18 mouse cellular contexts compared by ENCODE assay signal in genomic region chr9:20552698-20553097, GRCm38 (mm10). TPM values are rescaled to one million over a fixed set of nuclear protein-coding genes. Genes with fewer than 3 reads are reported as not detected.
DNase-seq lines count a peak whose midpoint lies in the region; ATAC-seq and TF ChIP-seq lines count a peak whose summit lies in the region.
"Had no signal": no experiment of that assay in that cellular context is flagged by ENCODE, and none has a peak within 500 bp of the region (broad histone marks: within the 10 kb centered on the region; RNA-seq: fewer than 3 reads in every experiment).

No protein-coding gene starts in this region.

- intact Hi-C loops in heart, adult 2 months (cut with DNase I) = loop anchor here (2.0 kb wide), 1 partner anchor 28 kb away; the partner anchor contains the start of gene Zfp846

- H3K4me2 ChIP-seq in intestine, embryonic 15.5 days (replicated peaks) = no peak overlapping the region
- no peak overlapping the region for H3K4me2 ChIP-seq in intestine, postnatal 0 days (replicated peaks; ENCODE audit: low read depth)
- H3K4me2 ChIP-seq in forebrain, embryonic 14.5 days (ENCODE audit: low read length) = no peak overlapping the region
- H3K4me2 ChIP-seq: embryonic facial prominence, embryonic 12.5 days; forebrain, embryonic 13.5 days had no signal

- 60% methylated on average over 1 of the region's 1 CpGs for WGBS in heart, adult 2 months
- WGBS in intestine, embryonic 15.5 days = 50% methylated on average over 1 of the region's 1 CpGs
- WGBS in intestine, postnatal 0 days = 29% methylated on average over 1 of the region's 1 CpGs
- WGBS in forebrain, embryonic 14.5 days = 79% methylated on average over 1 of the region's 1 CpGs

- H3K79me2 ChIP-seq in heart, adult 2 months (replicated peaks; ENCODE audit: control insufficient read depth, insufficient read depth, low read length) = no peaks in the 10 kb centered on the region

- no peak for TF ChIP-seq EP300 in heart, adult 2 months (IDR thresholded peaks at IDR 0.05; ENCODE audit: insufficient read depth, low read depth, low read length)

- no peak for DNase-seq in heart, adult 2 months
- DNase-seq in heart, adult 18-20 months = no peak
- no peak for DNase-seq in layer of hippocampus, postnatal 25 days (ENCODE audit: extremely low spot score in 1 of 2, low spot score in 1 of 2)
- no peak for DNase-seq in forebrain, embryonic 14.5 days (ENCODE audit: low spot score)
- DNase-seq: adrenal gland, adult 2 months; adrenal gland, postnatal 10 days; adrenal gland, postnatal 25 days; cerebellum, adult 11 months; cerebellum, adult 18-20 months; cerebellum, adult 8-10 months; cerebellum, adult 9-11 months; cerebellum, postnatal 25 days had no signal

- H3K9ac ChIP-seq in heart, adult 2 months (ENCODE audit: low read depth, low read length) = no peak overlapping the region
- no peak overlapping the region for H3K9ac ChIP-seq in intestine, embryonic 15.5 days
- no peak overlapping the region for H3K9ac ChIP-seq in intestine, postnatal 0 days (ENCODE audit: low read depth, low read length)
- H3K9ac ChIP-seq in forebrain, embryonic 14.5 days (ENCODE audit: low read length) = no peak overlapping the region
- H3K9ac ChIP-seq: embryonic facial prominence, embryonic 12.5 days; forebrain, embryonic 13.5 days had no signal

- no peaks in the 10 kb centered on the region for H3K4me1 ChIP-seq in heart, adult 2 months (ENCODE audit: control insufficient read depth, insufficient read depth, low read length)
- no peaks in the 10 kb centered on the region for H3K4me1 ChIP-seq in intestine, embryonic 15.5 days (replicated peaks)
- H3K4me1 ChIP-seq in intestine, postnatal 0 days (replicated peaks; ENCODE audit: control insufficient read depth, insufficient read depth, low read length) = no peaks in the 10 kb centered on the region
- H3K4me1 ChIP-seq in forebrain, embryonic 14.5 days (ENCODE audit: control insufficient read depth, insufficient read depth, low read length) = no peaks in the 10 kb centered on the region
- H3K4me1 ChIP-seq: embryonic facial prominence, embryonic 10.5 days; embryonic facial prominence, embryonic 12.5 days; forebrain, embryonic 13.5 days had no signal

- H3K9me3 ChIP-seq in intestine, embryonic 15.5 days = no peaks in the 10 kb centered on the region
- H3K9me3 ChIP-seq in intestine, postnatal 0 days (ENCODE audit: control insufficient read depth) = no peaks in the 10 kb centered on the region
- H3K9me3 ChIP-seq in forebrain, embryonic 14.5 days (replicated peaks; ENCODE audit: control insufficient read depth, low read length) = no peaks in the 10 kb centered on the region
- H3K9me3 ChIP-seq: embryonic facial prominence, embryonic 10.5 days; embryonic facial prominence, embryonic 12.5 days; forebrain, embryonic 13.5 days had no signal

- H3K4me3 ChIP-seq in heart, adult 2 months = no peak overlapping the region
- H3K4me3 ChIP-seq in intestine, embryonic 15.5 days (replicated peaks) = no peak overlapping the region
- no peak overlapping the region for H3K4me3 ChIP-seq in intestine, postnatal 0 days (ENCODE audit: low read depth, low read length)
- no peak overlapping the region for H3K4me3 ChIP-seq in forebrain, embryonic 14.5 days (ENCODE audit: low read depth, low read length)
- H3K4me3 ChIP-seq: embryonic facial prominence, embryonic 10.5 days; embryonic facial prominence, embryonic 12.5 days; forebrain, embryonic 13.5 days had no signal

- no peak for TF ChIP-seq POLR2A in heart, adult 2 months (IDR thresholded peaks at IDR 0.05; ENCODE audit: insufficient read depth, low read depth, low read length)

- ATAC-seq in intestine, embryonic 15.5 days = peak; percentile 80
- peak; percentile 38 for ATAC-seq in intestine, postnatal 0 days
- ATAC-seq in forebrain, embryonic 14.5 days = no peak
- ATAC-seq: forebrain, embryonic 13.5 days; forebrain, embryonic 16.5 days had no signal

- H3K27ac ChIP-seq in heart, adult 2 months = peak overlapping the region; percentile 91
- no peak overlapping the region for H3K27ac ChIP-seq in intestine, embryonic 15.5 days
- no peak overlapping the region for H3K27ac ChIP-seq in intestine, postnatal 0 days (ENCODE audit: low read depth, low read length)
- no peak overlapping the region for H3K27ac ChIP-seq in forebrain, embryonic 14.5 days (ENCODE audit: low read depth, low read length)
- H3K27ac ChIP-seq: embryonic facial prominence, embryonic 10.5 days; embryonic facial prominence, embryonic 12.5 days; forebrain, embryonic 13.5 days had no signal

- TF ChIP-seq CTCF in heart, adult 2 months (IDR thresholded peaks at IDR 0.05) = no peak
- TF ChIP-seq CTCF in intestine, postnatal 0 days (IDR thresholded peaks at IDR 0.05; ENCODE audit: low read depth) = no peak

- no peaks in the 10 kb centered on the region for H3K27me3 ChIP-seq in heart, adult 2 months (ENCODE audit: control insufficient read depth, insufficient read depth, low read length)
- H3K27me3 ChIP-seq in intestine, embryonic 15.5 days (replicated peaks) = no peaks in the 10 kb centered on the region
- no peaks in the 10 kb centered on the region for H3K27me3 ChIP-seq in intestine, postnatal 0 days (replicated peaks; ENCODE audit: control insufficient read depth, insufficient read depth, low read length)
- H3K27me3 ChIP-seq in forebrain, embryonic 14.5 days (replicated peaks; ENCODE audit: control insufficient read depth, insufficient read depth, low read length) = no peaks in the 10 kb centered on the region
- H3K27me3 ChIP-seq: embryonic facial prominence, embryonic 12.5 days had no signal

- no peaks in the 10 kb centered on the region for H3K36me3 ChIP-seq in heart, adult 2 months (ENCODE audit: control insufficient read depth, insufficient read depth, low read length)
- H3K36me3 ChIP-seq in intestine, embryonic 15.5 days = no peaks in the 10 kb centered on the region
- H3K36me3 ChIP-seq in intestine, postnatal 0 days (ENCODE audit: control insufficient read depth, insufficient read depth) = no peaks in the 10 kb centered on the region
- no peaks in the 10 kb centered on the region for H3K36me3 ChIP-seq in forebrain, embryonic 14.5 days (ENCODE audit: control insufficient read depth, insufficient read depth, low read length)
- H3K36me3 ChIP-seq: embryonic facial prominence, embryonic 10.5 days; embryonic facial prominence, embryonic 12.5 days had no signal

RNA-seq across cellular contexts. Expression of gene Zfp846, which starts 28.4 kb away (rescaled TPM):
- total RNA-seq in heart, adult 2 months (2021) = 1 to 10 TPM; 4.7 to 5.1 TPM
- 1.4 and 3.5 TPM in 2 replicates for polyA plus RNA-seq in heart, adult 2 months (2012; rRNA removed)
- total RNA-seq in heart, adult 18-20 months (2021) = 1 to 10 TPM; 5.3 to 5.8 TPM
- 12.0 and 13.8 TPM in 2 replicates for polyA plus RNA-seq in intestine, embryonic 15.5 days (2015; fragmentation: Nextera tagmentation; extraction: Ambion mirVana)
- 5.2 and 5.7 TPM in 2 replicates for polyA plus RNA-seq in intestine, postnatal 0 days (2015; fragmentation: Nextera tagmentation; extraction: Ambion mirVana)
- total RNA-seq in layer of hippocampus, postnatal 25 days (2021) = 10 to 100 TPM; 20.4 to 22.1 TPM
- polyA plus RNA-seq in forebrain, embryonic 14.5 days (2014; fragmentation: Nextera tagmentation; extraction: Ambion mirVana) = 34.4 and 45.5 TPM in 2 replicates

RNA-seq across cellular contexts. Expression of gene Zfp266, which starts 31.5 kb away (rescaled TPM):
- total RNA-seq in heart, adult 2 months (2021) = 10 to 100 TPM; 23.3 to 23.8 TPM
- polyA plus RNA-seq in heart, adult 2 months (2012; rRNA removed) = 6.0 and 10.6 TPM in 2 replicates
- total RNA-seq in heart, adult 18-20 months (2021) = 10 to 100 TPM; 23.9 to 24.7 TPM
- 55.1 and 62.4 TPM in 2 replicates for polyA plus RNA-seq in intestine, embryonic 15.5 days (2015; fragmentation: Nextera tagmentation; extraction: Ambion mirVana)
- polyA plus RNA-seq in intestine, postnatal 0 days (2015; fragmentation: Nextera tagmentation; extraction: Ambion mirVana) = 17.5 and 22.1 TPM in 2 replicates
- 10 to 100 TPM; 40.7 to 48.8 TPM for total RNA-seq in layer of hippocampus, postnatal 25 days (2021)
- polyA plus RNA-seq in forebrain, embryonic 14.5 days (2014; fragmentation: Nextera tagmentation; extraction: Ambion mirVana) = 101 and 120 TPM in 2 replicates
